Mouse (Mus musculus): ENCODE data around the gene Pde11a. TPM values are rescaled to one million over a fixed set of nuclear protein-coding genes. Genes with fewer than 3 reads are reported as not detected.

Pde11a gene
- polyA plus RNA-seq, 1 experiment: not detected

DNA sequence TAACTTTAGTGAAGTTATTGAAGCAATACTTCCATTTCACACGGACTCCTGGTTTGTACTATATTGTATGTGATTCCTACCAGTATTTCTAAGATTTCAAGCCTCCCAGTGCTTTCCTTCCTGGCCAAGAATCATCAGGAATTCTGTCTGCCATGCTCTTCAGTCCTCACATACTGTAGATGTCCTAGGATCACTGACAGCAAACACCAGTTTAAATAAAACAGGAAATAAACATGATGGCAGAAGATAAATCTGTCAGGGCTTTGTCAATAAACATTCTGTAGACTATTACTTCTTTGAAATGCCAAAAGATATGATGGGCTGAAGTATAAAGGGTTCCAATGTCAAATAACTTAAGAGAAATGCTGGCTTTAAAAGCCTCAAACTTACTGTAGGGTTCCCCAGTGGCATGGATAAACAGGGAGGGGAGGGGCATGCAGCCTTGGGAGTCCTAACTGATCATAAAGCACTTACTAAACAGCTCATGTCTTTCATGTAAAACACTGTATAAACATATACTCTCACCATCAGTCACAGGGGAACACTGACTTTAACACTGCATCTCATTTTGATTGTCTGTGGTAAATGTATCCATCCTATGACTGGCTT lies 285.6 kb downstream of the Pde11a start:
- Histone ChIP-seq H3K4me2 (ENCODE audit: low read depth) (no peak overlapping the region), H3K36me3 (ENCODE audit: control insufficient read depth, insufficient read depth) (no peaks in the 10 kb centered on the region), H3K4me3 (no peak overlapping the region), H3K27me3 (ENCODE audit: control insufficient read depth, insufficient read depth, insufficient read length) (peaks cover 18% of the 10 kb centered on the region), H3K79me2 (ENCODE audit: control insufficient read depth, insufficient read depth) (no peaks in the 10 kb centered on the region), H3ac (ENCODE audit: control insufficient read depth, insufficient read length) (no peak overlapping the region)
- TF ChIP-seq MAX (IDR thresholded peaks at IDR 0.05; ENCODE audit: low read depth) (no peak), TCF12 (IDR thresholded peaks at IDR 0.05; ENCODE audit: insufficient read depth, poor library complexity, severe bottlenecking) (no peak), MYOD1 (IDR thresholded peaks at IDR 0.05; ENCODE audit: control insufficient read depth in 1 of 3, insufficient read length in 2 of 3, low read depth in 2 of 3) (no peak), MYOG (IDR thresholded peaks at IDR 0.05; ENCODE audit: control insufficient read depth in 1 of 3, insufficient read depth in 1 of 3, insufficient read length in 2 of 3, low read depth in 2 of 3) (no peak), CEBPB (IDR thresholded peaks at IDR 0.05; ENCODE audit: insufficient read depth, poor library complexity, severe bottlenecking) (no peak)

DNA sequence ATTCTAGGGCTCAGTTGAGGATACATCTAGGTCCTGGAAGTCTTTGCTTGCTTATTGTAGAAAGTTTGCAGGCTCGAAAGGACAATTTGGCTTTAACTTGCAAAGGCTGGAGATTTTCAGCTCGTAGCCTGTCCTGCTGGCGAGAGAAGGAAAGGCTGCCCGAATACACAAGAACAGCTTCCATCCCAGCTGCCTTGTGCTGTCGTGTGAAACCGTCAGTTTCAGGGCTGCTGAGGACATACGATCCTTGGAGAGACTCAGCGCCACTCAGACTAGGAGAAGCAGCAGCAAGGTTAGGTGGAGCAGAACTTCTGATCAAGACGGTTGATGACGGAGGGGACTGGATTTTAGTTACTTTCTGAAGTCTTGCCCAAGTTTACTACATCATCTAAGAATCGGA lies 287.2 kb downstream of the Pde11a start:
- H3K4me2 ChIP-seq (ENCODE audit: low read depth): no peak overlapping the region
- TF ChIP-seq MYOG (IDR thresholded peaks at IDR 0.05; ENCODE audit: control insufficient read depth in 1 of 3, insufficient read depth in 1 of 3, insufficient read length in 2 of 3, low read depth in 2 of 3) (no peak), POLR2AphosphoS2 (IDR thresholded peaks at IDR 0.05; ENCODE audit: insufficient read length, low read depth) (no peak), MYOD1 (IDR thresholded peaks at IDR 0.05; ENCODE audit: control insufficient read depth in 1 of 3, insufficient read length in 2 of 3, low read depth in 2 of 3) (no peak), REST (IDR thresholded peaks at IDR 0.05; ENCODE audit: insufficient read depth, insufficient read length) (no peak), SRF (IDR thresholded peaks at IDR 0.05; ENCODE audit: control insufficient read depth, insufficient read length, low read depth) (no peak), TCF3 (IDR thresholded peaks at IDR 0.05; ENCODE audit: insufficient read length, low read depth) (no peak), MAX (IDR thresholded peaks at IDR 0.05; ENCODE audit: low read depth) (no peak), POLR2A (IDR thresholded peaks at IDR 0.05; ENCODE audit: insufficient read length, low read depth) (no peak), USF1 (IDR thresholded peaks at IDR 0.05; ENCODE audit: low read depth) (no peak), CEBPB (IDR thresholded peaks at IDR 0.05; ENCODE audit: insufficient read depth, poor library complexity, severe bottlenecking) (no peak), E2F4 (IDR thresholded peaks at IDR 0.05; ENCODE audit: insufficient read depth) (no peak)
- no peaks in the 10 kb centered on the region for H3K36me3 ChIP-seq (ENCODE audit: control insufficient read depth, insufficient read depth)
- no peaks in the 10 kb centered on the region for H3K79me2 ChIP-seq (ENCODE audit: control insufficient read depth, insufficient read depth)
- H3ac ChIP-seq (ENCODE audit: control insufficient read depth, insufficient read length): no peak overlapping the region
- H3K27me3 ChIP-seq (ENCODE audit: control insufficient read depth, insufficient read depth, insufficient read length): peaks cover 29% of the 10 kb centered on the region
- no peak overlapping the region for H3K4me3 ChIP-seq

DNA sequence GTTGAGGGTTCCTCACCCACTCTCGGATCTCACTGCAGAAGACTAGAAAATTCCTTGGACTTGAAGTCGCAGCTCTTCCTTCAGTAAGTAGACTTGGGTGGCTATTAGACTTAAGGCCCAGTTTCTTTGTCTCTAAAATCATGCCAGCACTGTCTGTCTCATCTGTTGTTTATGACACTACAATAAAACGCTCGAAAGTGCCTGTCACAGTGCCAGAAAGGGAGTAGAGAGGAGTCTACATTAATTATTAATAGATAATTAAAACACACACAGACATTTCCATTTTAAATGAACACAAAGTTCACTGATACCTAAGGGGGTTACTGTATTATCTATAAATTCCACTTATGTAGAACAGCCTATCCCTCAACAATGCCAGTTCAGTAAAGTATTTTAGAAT lies 287.7 kb downstream of the Pde11a start:
- Histone ChIP-seq H3K4me3 (no peak overlapping the region), H3K36me3 (ENCODE audit: control insufficient read depth, insufficient read depth) (no peaks in the 10 kb centered on the region), H3K79me2 (ENCODE audit: control insufficient read depth, insufficient read depth) (no peaks in the 10 kb centered on the region), H3K27me3 (ENCODE audit: control insufficient read depth, insufficient read depth, insufficient read length) (peaks cover 34% of the 10 kb centered on the region), H3ac (ENCODE audit: control insufficient read depth, insufficient read length) (no peak overlapping the region), H3K4me2 (ENCODE audit: low read depth) (no peak overlapping the region)
- no peak for TF ChIP-seq REST (IDR thresholded peaks at IDR 0.05; ENCODE audit: insufficient read depth, insufficient read length)
- no peak for TF ChIP-seq MAX (IDR thresholded peaks at IDR 0.05; ENCODE audit: low read depth)
- no peak for TF ChIP-seq CEBPB (IDR thresholded peaks at IDR 0.05; ENCODE audit: insufficient read depth, poor library complexity, severe bottlenecking)
- TF ChIP-seq USF1 (IDR thresholded peaks at IDR 0.05; ENCODE audit: low read depth): no peak
- no peak for TF ChIP-seq POLR2AphosphoS2 (IDR thresholded peaks at IDR 0.05; ENCODE audit: insufficient read length, low read depth)
- no peak for TF ChIP-seq MYOD1 (IDR thresholded peaks at IDR 0.05; ENCODE audit: control insufficient read depth in 1 of 3, insufficient read length in 2 of 3, low read depth in 2 of 3)
- TF ChIP-seq TCF3 (IDR thresholded peaks at IDR 0.05; ENCODE audit: insufficient read length, low read depth): no peak
- no peak for TF ChIP-seq POLR2A (IDR thresholded peaks at IDR 0.05; ENCODE audit: insufficient read length, low read depth)
- TF ChIP-seq SRF (IDR thresholded peaks at IDR 0.05; ENCODE audit: control insufficient read depth, insufficient read length, low read depth): no peak
- TF ChIP-seq TCF12 (IDR thresholded peaks at IDR 0.05; ENCODE audit: insufficient read depth, poor library complexity, severe bottlenecking): no peak
- no peak for TF ChIP-seq E2F4 (IDR thresholded peaks at IDR 0.05; ENCODE audit: insufficient read depth)
- TF ChIP-seq MYOG (IDR thresholded peaks at IDR 0.05; ENCODE audit: control insufficient read depth in 1 of 3, insufficient read depth in 1 of 3, insufficient read length in 2 of 3, low read depth in 2 of 3): no peak

DNA sequence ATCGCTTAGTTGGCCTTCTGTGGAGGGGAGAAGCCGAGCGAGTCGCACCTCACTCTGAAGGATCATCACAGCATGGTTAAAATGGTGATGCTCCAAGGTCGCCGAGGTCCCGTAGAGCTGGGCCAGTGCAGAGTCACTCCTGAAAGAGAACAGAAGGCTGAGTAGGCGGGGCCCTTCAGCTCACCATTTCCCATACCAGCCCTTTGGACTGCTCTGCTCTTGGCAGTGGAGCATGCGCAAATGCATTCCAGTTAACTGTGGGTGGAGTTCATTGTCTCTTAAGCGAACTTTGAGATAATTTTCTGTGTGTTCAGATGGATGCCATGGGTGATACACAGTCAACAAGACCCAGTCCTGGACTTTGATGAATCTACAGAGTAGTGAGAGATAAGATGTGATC lies 288.5 kb downstream of the Pde11a start:
- Histone ChIP-seq H3K36me3 (ENCODE audit: control insufficient read depth, insufficient read depth) (no peaks in the 10 kb centered on the region), H3K4me2 (ENCODE audit: low read depth) (no peak overlapping the region), H3K79me2 (ENCODE audit: control insufficient read depth, insufficient read depth) (no peaks in the 10 kb centered on the region), H3ac (ENCODE audit: control insufficient read depth, insufficient read length) (no peak overlapping the region), H3K4me3 (no peak overlapping the region), H3K27me3 (ENCODE audit: control insufficient read depth, insufficient read depth, insufficient read length) (peaks cover 39% of the 10 kb centered on the region)
- TF ChIP-seq MYOD1 (IDR thresholded peaks at IDR 0.05; ENCODE audit: control insufficient read depth in 1 of 3, insufficient read length in 2 of 3, low read depth in 2 of 3): no peak
- no peak for TF ChIP-seq CEBPB (IDR thresholded peaks at IDR 0.05; ENCODE audit: insufficient read depth, poor library complexity, severe bottlenecking)
- no peak for TF ChIP-seq POLR2AphosphoS2 (IDR thresholded peaks at IDR 0.05; ENCODE audit: insufficient read length, low read depth)
- no peak for TF ChIP-seq MYOG (IDR thresholded peaks at IDR 0.05; ENCODE audit: control insufficient read depth in 1 of 3, insufficient read depth in 1 of 3, insufficient read length in 2 of 3, low read depth in 2 of 3)
- TF ChIP-seq SRF (IDR thresholded peaks at IDR 0.05; ENCODE audit: control insufficient read depth, insufficient read length, low read depth): no peak

DNA sequence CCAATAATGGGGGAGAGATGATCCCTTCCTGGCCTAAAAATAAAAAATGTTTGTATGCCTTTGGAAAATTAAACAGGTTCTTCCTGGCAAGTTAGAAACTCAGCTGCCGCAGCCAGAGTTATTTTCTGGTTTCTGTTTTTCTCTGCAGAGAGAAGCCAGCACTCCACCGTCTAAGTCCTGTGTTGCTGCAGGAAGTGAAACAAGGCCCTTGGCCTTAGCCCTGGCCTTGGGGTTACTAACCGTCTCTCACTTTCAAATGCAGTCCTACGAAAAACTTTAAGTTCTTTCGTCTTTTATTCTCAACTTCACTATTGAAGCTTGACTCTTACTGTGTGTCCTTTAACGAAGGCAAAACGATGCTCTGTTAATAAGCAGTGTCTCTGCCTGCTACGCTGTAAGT lies 289.0 kb downstream of the Pde11a start:
- Histone ChIP-seq H3K79me2 (ENCODE audit: control insufficient read depth, insufficient read depth) (no peaks in the 10 kb centered on the region), H3K4me2 (ENCODE audit: low read depth) (no peak overlapping the region), H3ac (ENCODE audit: control insufficient read depth, insufficient read length) (no peak overlapping the region), H3K36me3 (ENCODE audit: control insufficient read depth, insufficient read depth) (no peaks in the 10 kb centered on the region), H3K4me3 (no peak overlapping the region), H3K27me3 (ENCODE audit: control insufficient read depth, insufficient read depth, insufficient read length) (peaks cover 42% of the 10 kb centered on the region)
- TF ChIP-seq CEBPB (IDR thresholded peaks at IDR 0.05; ENCODE audit: insufficient read depth, poor library complexity, severe bottlenecking): no peak
- TF ChIP-seq POLR2AphosphoS2 (IDR thresholded peaks at IDR 0.05; ENCODE audit: insufficient read length, low read depth): no peak
- TF ChIP-seq MAX (IDR thresholded peaks at IDR 0.05; ENCODE audit: low read depth): no peak
- no peak for TF ChIP-seq SRF (IDR thresholded peaks at IDR 0.05; ENCODE audit: control insufficient read depth, insufficient read length, low read depth)
- no peak for TF ChIP-seq USF1 (IDR thresholded peaks at IDR 0.05; ENCODE audit: low read depth)
- no peak for TF ChIP-seq E2F4 (IDR thresholded peaks at IDR 0.05; ENCODE audit: insufficient read depth)
- TF ChIP-seq MYOG (IDR thresholded peaks at IDR 0.05; ENCODE audit: control insufficient read depth in 1 of 3, insufficient read depth in 1 of 3, insufficient read length in 2 of 3, low read depth in 2 of 3): no peak
- TF ChIP-seq REST (IDR thresholded peaks at IDR 0.05; ENCODE audit: insufficient read depth, insufficient read length): no peak
- TF ChIP-seq MYOD1 (IDR thresholded peaks at IDR 0.05; ENCODE audit: control insufficient read depth in 1 of 3, insufficient read length in 2 of 3, low read depth in 2 of 3): no peak
- TF ChIP-seq TCF12 (IDR thresholded peaks at IDR 0.05; ENCODE audit: insufficient read depth, poor library complexity, severe bottlenecking): no peak
- TF ChIP-seq TCF3 (IDR thresholded peaks at IDR 0.05; ENCODE audit: insufficient read length, low read depth): no peak
- TF ChIP-seq POLR2A (IDR thresholded peaks at IDR 0.05; ENCODE audit: insufficient read length, low read depth): no peak
